Mouse (Mus musculus): ENCODE data around the gene Gm9803.

Gm9803 gene

GRCm38 (mm10) chr10:43512976-43513375, 10.9 kb upstream of the Gm9803 start:
- no peak for DNase-seq (ENCODE audit: low read depth, low spot score)

DNA sequence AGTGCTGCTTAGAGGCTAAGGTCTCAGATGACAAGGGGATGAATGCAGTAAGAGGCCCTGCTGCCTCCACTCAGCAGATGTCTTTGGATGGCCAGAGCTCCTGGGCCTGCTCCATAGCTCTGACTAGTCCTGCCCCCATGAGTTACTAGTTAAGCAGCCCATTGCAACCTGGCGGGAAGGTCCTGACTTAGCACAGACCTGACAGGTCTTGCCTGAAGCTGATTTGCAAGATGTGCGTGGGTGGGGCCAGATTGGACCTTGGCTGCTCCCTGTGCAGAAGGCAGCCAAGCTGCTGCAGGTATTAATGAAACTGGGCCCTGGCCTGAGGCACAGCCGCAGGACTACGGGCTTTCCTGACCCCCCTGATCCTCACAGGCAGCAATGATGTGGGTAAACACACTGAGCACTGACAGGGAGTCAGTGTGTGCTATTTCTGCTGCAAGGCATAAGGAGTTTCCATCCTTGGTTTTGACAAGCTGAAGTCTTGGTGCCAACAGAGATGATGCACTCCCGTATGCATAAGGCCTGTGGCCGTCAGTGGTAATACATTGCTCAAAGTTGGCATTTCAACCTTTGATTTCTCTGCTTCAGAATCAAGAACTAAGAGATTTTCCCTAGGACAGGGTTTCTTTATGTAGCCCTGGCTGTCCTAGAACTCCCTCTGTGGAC, 6.8 kb upstream of the Gm9803 start:
- DNase-seq (ENCODE audit: low read depth, low spot score): no peak

GRCm38 (mm10) chr10:43517836-43518235, 6.0 kb upstream of the Gm9803 start:
- no peak for DNase-seq (ENCODE audit: low read depth, low spot score)

DNA sequence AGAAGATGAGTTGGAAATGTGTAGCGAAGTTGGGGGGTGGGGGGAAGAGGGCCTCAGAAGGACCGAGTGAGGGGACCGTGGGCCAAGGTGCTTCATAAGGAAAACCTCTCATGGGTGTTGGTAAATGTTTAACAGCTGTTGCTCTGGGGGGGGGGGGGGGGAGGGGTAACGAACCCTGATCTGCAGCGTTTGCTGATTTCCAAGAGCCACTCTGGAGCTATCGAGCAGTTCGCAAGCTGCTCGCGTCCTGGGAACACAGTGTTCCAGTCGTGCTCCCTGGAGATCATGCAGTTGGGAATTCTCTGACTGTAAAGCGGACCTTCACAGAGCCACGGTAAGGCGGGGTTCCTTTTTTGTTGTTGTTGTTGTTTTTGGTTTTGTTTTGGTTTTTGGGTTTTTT, 5.5 kb upstream of the Gm9803 start:
- DNase-seq (ENCODE audit: low read depth, low spot score): no peak

DNA sequence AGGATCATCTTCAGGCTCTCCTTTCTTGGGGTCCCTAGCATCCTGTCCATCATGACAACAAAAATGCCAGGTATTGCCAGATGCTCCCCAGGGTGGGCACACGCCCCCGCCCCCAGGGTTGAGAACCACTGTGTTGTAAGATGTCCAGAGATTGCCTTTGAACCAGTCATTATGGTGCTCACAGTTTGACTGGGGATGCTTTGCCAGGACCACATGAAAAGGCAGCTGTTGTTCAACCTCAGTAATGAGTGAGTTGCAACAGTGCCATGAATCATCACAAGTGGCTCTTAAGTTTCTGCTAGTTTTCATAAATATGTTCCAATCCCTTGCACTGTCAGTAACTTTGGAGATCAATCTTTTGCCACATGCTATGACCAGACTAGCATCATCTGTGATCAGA, 3.9 kb upstream of the Gm9803 start:
- DNase-seq (ENCODE audit: low read depth, low spot score): no peak

- DNase-seq (ENCODE audit: low read depth, low spot score): no peak
Observed at GRCm38 (mm10) chr10:43527283-43528269, 3.7 kb downstream of the Gm9803 start.

DNA sequence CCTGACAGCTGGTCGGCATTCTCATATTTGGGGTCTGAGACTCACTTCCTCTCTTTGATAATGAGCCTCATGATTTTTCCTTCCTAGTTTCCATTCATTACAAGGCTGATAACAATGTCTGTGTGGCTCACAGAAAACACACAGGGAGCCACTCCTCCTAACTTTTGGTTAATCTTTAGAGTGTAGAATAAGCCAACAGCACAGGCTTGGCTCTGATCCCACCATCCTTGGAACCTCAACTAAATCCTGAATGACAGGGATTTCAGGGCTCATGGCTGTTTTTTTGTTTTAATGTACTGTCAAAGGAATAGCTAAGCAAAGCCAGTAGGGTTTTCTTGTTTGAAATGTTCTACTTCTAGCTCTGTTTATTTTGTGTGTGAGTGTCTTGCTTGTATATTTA, 10.5 kb downstream of the Gm9803 start:
- DNase-seq (ENCODE audit: low read depth, low spot score): no peak

DNA sequence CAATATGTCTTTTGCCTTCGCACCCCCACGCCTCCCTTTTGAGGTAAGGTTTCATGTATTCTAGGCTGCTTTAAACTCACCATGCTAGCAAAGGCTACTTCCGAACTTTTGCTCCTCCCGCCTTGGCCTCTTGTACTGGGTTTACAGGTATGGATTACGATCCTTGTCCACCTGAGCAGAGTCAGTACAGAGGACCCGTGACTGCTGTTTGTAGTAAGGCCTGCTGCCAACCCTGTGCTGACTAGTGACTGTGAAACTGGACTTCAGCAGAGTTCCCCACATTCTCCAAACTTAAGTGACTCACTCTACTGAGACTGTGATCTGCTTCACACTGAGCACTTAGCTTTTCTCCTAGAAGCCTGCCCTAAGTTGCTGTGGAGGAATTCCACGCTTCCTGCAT, 13.8 kb downstream of the Gm9803 start:
- DNase-seq (ENCODE audit: low read depth, low spot score): no peak

GRCm38 (mm10) chr10:43538831-43539230, 14.9 kb downstream of the Gm9803 start:
- no peak for DNase-seq (ENCODE audit: low read depth, low spot score)

DNA sequence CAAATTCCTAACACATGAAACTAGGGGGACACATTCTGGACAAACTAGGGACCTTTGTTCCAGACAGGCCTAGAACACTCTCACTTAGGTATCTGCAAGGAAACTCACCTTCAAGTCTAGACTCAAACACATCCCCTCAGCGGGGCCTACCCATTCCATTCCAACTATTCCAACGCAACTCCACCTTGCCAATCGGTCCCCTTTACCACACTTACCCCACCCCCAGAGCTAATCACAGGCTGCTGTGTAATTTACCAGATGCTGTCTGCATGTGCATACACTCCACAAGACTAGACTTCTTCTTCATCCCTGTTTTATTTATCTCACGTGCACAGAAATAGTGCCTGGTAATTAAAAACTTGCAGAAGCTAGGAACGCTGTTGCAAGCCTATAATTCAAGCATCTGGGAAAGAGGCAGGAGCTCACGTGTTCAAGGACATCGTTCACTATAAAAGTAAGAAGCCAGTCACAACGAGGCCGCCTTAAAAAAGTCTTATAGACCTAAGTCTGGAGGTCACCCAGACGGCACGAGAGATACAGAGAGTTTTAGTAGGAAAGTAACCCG, 15.9 kb downstream of the Gm9803 start:
- DNase-seq (ENCODE audit: low read depth, low spot score): no peak

DNA sequence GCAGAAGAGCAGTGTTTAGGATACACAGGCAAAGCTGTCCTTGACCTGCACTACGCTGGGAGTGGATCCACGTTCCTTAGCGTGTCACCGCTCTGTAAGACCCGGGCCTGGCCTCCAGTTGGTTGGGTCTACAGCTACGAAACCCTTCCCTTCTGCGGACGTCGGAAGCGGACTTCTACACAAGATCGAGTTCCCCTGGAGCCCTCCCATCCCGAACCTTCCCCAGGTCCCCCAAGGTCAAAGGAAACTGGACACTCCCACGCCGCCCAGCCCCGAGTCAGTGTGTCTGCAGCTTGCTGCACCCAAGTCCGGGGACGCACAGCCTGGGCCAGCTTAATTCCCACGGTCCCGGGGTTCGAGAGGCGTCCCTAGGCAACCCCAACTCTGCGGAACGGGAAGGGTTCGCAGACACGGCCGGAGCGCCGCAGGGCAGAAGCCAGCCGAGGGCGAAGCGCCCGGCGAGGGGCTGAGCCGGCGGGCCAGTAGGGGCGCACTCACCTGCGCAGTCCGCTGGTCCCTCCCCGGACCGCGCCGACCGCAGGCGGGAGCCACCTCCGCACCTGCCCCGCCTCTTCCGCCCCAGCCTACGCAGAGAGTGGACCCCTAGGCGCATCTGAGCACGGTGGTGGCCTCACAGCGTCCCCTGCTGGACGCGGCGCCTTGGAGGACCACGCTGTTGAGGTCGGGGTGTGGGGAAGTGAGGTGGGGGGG, 16.7 kb downstream of the Gm9803 start, which contains the start of gene 1700021F05Rik:
1700021F05Rik (minus strand) TSS at position 553 of the 711 bp plus-strand sequence.
- peak; percentile 90 for DNase-seq (ENCODE audit: low read depth, low spot score)

GRCm38 (mm10) chr10:43541153-43541544, 17.3 kb downstream of the Gm9803 start:
- no peak for DNase-seq (ENCODE audit: low read depth, low spot score)

GRCm38 (mm10) chr10:43549411-43549810, 25.5 kb downstream of the Gm9803 start:
- no peak for DNase-seq (ENCODE audit: low read depth, low spot score)

GRCm38 (mm10) chr10:43550923-43551322, 27.0 kb downstream of the Gm9803 start:
- DNase-seq (ENCODE audit: low read depth, low spot score): no peak

GRCm38 (mm10) chr10:43551388-43551787, 27.5 kb downstream of the Gm9803 start:
- DNase-seq (ENCODE audit: low read depth, low spot score): no peak

DNA sequence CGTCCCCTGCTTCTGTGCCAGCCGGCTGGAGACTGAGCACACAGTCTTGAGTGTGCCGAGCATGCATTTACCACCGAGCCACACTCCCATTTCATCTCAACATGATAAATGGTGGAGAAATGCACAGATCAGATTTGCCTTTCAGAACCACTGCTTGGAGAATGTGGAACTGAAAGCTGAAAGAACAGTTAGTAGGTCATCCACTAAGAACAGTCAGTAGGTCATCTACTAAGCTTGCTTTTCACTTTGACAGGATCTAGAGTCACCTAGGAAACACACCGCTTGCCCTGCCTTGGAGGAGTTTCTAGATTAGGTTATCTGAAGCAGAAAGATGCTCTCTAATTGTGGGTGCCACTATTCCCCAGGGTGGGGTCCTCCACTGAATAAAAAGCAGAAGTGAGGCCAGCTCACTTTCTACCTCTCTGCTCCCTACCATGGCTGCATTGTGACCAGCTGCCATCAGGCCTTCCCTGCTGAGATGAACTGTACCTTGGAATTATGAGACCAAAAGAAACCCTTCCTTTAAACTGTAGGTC, 33.8 kb downstream of the Gm9803 start:
- DNase-seq (ENCODE audit: low read depth, low spot score): no peak

DNA sequence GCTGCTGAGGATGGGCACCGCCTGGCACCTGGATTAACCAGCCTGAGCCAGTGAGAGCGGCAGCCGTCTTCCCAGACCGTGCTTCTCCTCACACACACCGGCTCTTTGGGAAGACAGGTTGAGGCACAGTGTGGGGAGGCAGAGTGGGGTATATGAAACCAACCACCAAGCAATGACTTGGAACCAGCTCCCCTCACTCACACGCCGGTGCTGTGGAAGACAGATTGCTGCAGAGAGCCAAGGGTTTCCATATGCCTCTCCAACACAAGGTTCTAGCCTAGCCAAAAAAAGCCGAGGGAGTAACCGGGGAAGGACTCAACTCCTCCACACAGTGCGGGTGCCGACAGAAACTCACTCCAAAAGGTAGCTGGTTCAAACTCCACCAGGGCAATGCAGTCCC, 35.4 kb downstream of the Gm9803 start:
- no peak for DNase-seq (ENCODE audit: low read depth, low spot score)

DNA sequence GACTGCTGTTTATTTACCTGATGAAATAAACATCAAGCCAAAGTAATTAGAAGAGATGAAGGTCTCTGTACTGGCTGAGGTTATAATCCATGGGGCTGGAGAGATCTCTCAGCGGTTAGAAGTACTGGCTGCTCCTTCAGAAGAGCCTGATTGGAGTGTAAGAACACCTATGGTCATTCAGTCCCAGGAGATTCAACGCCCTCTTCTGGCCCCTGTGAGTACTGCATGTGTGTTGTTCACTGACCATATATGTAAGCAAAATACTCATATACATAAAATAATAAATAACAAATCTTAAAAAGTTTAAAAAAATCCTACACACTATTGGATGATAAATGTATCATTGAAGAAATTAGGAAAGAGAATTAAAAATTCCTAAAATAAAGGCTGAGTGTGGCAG, 36.9 kb downstream of the Gm9803 start:
- DNase-seq (ENCODE audit: low read depth, low spot score): no peak

- no peak for DNase-seq (ENCODE audit: low read depth, low spot score)
Observed at GRCm38 (mm10) chr10:43561311-43561710, 37.4 kb downstream of the Gm9803 start.

Data from telencephalon, adult 2 months (tissue).